Mouse (Mus musculus): ENCODE results near the gene Cfc1. TPM values are rescaled to one million over a fixed set of nuclear protein-coding genes. Genes with fewer than 3 reads are reported as not detected.
"Not testable (repeated sequence)": the region's sequence is repeated elsewhere in the genome, so short reads cannot be mapped to it uniquely, and the experiment has no call there.

Cfc1 gene
- polyA plus RNA-seq, 1 experiment from 2014 or later: 0.17 TPM

DNA sequence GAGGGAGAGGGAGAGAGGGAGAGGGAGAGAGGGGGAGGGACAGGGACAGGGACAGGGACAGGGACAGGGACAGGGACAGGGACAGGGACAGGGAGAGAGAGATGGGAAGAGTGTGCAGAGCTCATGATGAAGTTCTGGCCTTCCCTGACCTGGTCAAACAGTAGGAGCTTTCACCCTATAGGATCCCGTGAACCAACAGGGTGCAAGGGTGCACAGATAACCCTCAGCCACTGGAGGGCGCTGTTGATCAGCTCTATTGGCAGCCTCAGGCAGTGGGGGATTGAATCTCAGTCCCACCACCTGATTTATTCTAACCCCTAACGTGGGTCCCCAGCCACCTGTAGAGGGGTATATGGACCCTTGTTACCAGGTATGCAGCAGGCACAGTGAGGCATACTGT lies 24.4 kb upstream of the Cfc1 start:
- H3K9me3 ChIP-seq (replicated peaks; ENCODE audit: control insufficient read depth, low read length): no peaks in the 10 kb centered on the region
- no peak overlapping the region for H3K4me2 ChIP-seq (ENCODE audit: low read length)
- H3K9ac ChIP-seq (ENCODE audit: low read length): no peak overlapping the region
- no peak overlapping the region for H3K27ac ChIP-seq (ENCODE audit: low read depth, low read length)
- H3K4me1 ChIP-seq (ENCODE audit: control insufficient read depth, insufficient read depth, low read length): no peaks in the 10 kb centered on the region
- no peak overlapping the region for H3K4me3 ChIP-seq (ENCODE audit: low read depth, low read length)
- H3K36me3 ChIP-seq (ENCODE audit: control insufficient read depth, insufficient read depth, low read length): no peaks in the 10 kb centered on the region
- no peaks in the 10 kb centered on the region for H3K27me3 ChIP-seq (replicated peaks; ENCODE audit: control insufficient read depth, insufficient read depth, low read length)
- 7% methylated on average over 3 of the region's 3 CpGs for WGBS
- peak; percentile 46 for DNase-seq (ENCODE audit: low spot score)
- peak; percentile 46; the same call in 1 of the 2 replicates for ATAC-seq

DNA sequence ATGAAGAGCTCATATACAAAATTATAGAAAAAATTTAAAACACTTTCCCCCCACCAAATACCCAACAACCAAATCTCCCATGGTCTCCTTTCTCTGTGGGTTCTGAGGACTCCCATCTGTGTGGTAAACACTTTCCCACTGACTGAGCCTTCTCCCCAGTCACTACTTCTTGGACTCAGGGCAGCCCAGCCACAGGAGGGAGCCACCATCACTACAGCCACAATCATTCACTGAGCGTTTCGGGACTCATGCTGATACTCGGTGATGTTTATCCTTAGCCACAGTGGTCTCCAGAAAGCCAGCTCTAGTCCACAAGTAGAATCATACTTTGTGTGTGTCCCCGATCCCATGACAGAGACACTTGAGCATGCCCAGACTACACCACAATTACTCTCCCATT lies 22.4 kb upstream of the Cfc1 start:
- 77% methylated on average over 4 of the region's 4 CpGs for WGBS
- Histone ChIP-seq H3K4me3 (ENCODE audit: low read depth, low read length) (no peak overlapping the region), H3K27ac (ENCODE audit: low read depth, low read length) (no peak overlapping the region), H3K4me2 (ENCODE audit: low read length) (no peak overlapping the region), H3K9me3 (replicated peaks; ENCODE audit: control insufficient read depth, low read length) (no peaks in the 10 kb centered on the region), H3K4me1 (ENCODE audit: control insufficient read depth, insufficient read depth, low read length) (no peaks in the 10 kb centered on the region), H3K36me3 (ENCODE audit: control insufficient read depth, insufficient read depth, low read length) (no peaks in the 10 kb centered on the region), H3K9ac (ENCODE audit: low read length) (no peak overlapping the region), H3K27me3 (replicated peaks; ENCODE audit: control insufficient read depth, insufficient read depth, low read length) (no peaks in the 10 kb centered on the region)
- no peak for DNase-seq (ENCODE audit: low spot score)
- no peak for ATAC-seq

DNA sequence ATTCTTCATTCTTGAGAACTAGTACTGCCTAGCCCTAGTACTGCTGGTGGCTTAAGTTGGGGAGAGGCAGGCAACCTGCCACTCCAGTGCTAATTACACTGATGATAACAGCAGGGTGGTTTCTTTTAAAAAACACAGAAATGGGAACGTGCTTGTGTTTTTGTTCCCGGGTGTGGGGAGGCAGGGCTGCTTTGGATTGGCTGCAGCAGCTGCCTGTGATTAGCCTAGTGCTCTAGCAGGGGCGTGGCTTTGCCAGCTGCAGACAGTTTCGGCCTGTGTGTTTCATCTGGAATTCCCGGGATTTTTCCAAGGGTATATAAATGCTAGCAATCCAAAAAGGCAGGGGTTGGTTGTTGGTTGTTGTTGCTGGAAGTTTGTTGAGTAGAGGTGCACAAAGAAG lies 18.9 kb upstream of the Cfc1 start:
- Histone ChIP-seq H3K9me3 (replicated peaks; ENCODE audit: control insufficient read depth, low read length) (no peaks in the 10 kb centered on the region), H3K27ac (ENCODE audit: low read depth, low read length) (no peak overlapping the region), H3K4me2 (ENCODE audit: low read length) (no peak overlapping the region), H3K36me3 (ENCODE audit: control insufficient read depth, insufficient read depth, low read length) (no peaks in the 10 kb centered on the region), H3K4me1 (ENCODE audit: control insufficient read depth, insufficient read depth, low read length) (no peaks in the 10 kb centered on the region), H3K27me3 (replicated peaks; ENCODE audit: control insufficient read depth, insufficient read depth, low read length) (no peaks in the 10 kb centered on the region), H3K9ac (ENCODE audit: low read length) (no peak overlapping the region), H3K4me3 (ENCODE audit: low read depth, low read length) (no peak overlapping the region)
- ATAC-seq (no peak), DNase-seq (ENCODE audit: low spot score) (no peak)
- 37% methylated on average over 5 of the region's 5 CpGs for WGBS

DNA sequence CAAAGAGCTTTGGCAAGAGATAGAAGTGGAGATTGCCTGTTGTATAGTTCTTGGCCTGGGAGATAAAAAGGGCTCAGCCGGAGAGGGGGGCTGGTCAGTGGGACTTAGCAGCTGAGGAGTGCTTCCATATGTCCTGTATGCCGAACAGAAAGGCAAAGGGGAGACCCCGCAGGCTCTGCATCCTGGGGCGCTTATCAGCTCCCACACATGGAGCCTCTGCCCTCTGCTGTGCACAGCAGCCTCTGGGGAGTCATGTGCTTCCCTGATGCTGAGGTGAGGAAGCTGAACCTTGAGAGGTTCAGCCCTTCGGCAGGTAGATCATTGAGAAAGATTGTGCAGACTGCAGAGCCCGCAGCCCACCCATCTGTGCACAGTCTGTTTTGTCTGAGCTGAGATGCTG lies 18.2 kb upstream of the Cfc1 start:
- not testable (repeated sequence) for H3K9ac ChIP-seq (ENCODE audit: low read length); DNase-seq (ENCODE audit: low spot score); H3K4me3 ChIP-seq (ENCODE audit: low read depth, low read length); H3K4me1 ChIP-seq (ENCODE audit: control insufficient read depth, insufficient read depth, low read length); H3K27me3 ChIP-seq (replicated peaks; ENCODE audit: control insufficient read depth, insufficient read depth, low read length); H3K27ac ChIP-seq (ENCODE audit: low read depth, low read length); H3K36me3 ChIP-seq (ENCODE audit: control insufficient read depth, insufficient read depth, low read length); ATAC-seq; H3K4me2 ChIP-seq (ENCODE audit: low read length); H3K9me3 ChIP-seq (replicated peaks; ENCODE audit: control insufficient read depth, low read length)
- WGBS: 73% methylated on average over 6 of the region's 6 CpGs

DNA sequence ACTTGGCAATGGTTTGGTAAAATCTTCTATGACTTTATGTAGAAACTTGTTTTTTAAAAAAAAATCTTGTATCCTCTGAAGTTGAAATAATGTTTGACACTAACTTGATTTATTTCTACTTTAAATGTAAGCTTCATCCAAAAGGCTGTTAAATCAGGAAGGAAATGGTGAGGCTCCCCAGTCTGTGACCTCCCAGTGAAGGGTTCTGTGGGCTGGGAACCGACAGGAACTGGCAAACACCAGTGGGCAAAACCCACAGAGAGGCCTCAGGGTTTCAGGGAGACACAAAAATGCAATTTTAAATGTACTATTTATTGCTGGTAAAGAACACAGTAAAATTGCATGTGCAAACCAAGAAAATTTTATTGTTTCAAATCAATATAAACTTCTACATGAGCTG lies 17.7 kb upstream of the Cfc1 start:
- H3K27ac ChIP-seq (ENCODE audit: low read depth, low read length); H3K4me2 ChIP-seq (ENCODE audit: low read length); H3K27me3 ChIP-seq (replicated peaks; ENCODE audit: control insufficient read depth, insufficient read depth, low read length); ATAC-seq; H3K9me3 ChIP-seq (replicated peaks; ENCODE audit: control insufficient read depth, low read length); H3K4me3 ChIP-seq (ENCODE audit: low read depth, low read length); DNase-seq (ENCODE audit: low spot score); H3K4me1 ChIP-seq (ENCODE audit: control insufficient read depth, insufficient read depth, low read length); H3K9ac ChIP-seq (ENCODE audit: low read length); H3K36me3 ChIP-seq (ENCODE audit: control insufficient read depth, insufficient read depth, low read length): not testable (repeated sequence)
- 85% methylated on average over 1 of the region's 1 CpGs for WGBS

DNA sequence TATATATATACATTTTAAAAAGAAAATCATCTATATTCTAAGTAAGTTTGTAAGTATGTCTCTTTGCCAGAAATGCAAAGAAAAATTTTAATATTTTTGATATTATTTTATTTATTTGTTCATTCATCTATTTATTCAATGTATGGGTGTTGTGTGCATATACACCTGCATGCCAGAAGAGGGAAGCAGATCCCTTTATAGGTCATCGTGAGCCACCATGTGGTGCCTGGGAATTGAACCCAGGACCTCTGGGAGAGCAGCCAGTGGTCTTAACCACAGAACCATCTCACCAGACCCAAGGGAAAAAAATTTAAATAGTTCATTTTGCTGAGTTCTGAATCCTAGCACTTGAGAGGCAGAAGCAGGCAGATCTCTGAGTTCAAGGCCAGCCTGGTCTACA lies 17.2 kb upstream of the Cfc1 start:
- ATAC-seq (no peak), DNase-seq (ENCODE audit: low spot score) (no peak)
- Histone ChIP-seq H3K9ac (ENCODE audit: low read length) (no peak overlapping the region), H3K27ac (ENCODE audit: low read depth, low read length) (no peak overlapping the region), H3K36me3 (ENCODE audit: control insufficient read depth, insufficient read depth, low read length) (no peaks in the 10 kb centered on the region), H3K9me3 (replicated peaks; ENCODE audit: control insufficient read depth, low read length) (no peaks in the 10 kb centered on the region), H3K4me1 (ENCODE audit: control insufficient read depth, insufficient read depth, low read length) (no peaks in the 10 kb centered on the region), H3K4me3 (ENCODE audit: low read depth, low read length) (no peak overlapping the region), H3K27me3 (replicated peaks; ENCODE audit: control insufficient read depth, insufficient read depth, low read length) (no peaks in the 10 kb centered on the region), H3K4me2 (ENCODE audit: low read length) (no peak overlapping the region)
- 79% methylated on average over 1 of the region's 1 CpGs for WGBS

DNA sequence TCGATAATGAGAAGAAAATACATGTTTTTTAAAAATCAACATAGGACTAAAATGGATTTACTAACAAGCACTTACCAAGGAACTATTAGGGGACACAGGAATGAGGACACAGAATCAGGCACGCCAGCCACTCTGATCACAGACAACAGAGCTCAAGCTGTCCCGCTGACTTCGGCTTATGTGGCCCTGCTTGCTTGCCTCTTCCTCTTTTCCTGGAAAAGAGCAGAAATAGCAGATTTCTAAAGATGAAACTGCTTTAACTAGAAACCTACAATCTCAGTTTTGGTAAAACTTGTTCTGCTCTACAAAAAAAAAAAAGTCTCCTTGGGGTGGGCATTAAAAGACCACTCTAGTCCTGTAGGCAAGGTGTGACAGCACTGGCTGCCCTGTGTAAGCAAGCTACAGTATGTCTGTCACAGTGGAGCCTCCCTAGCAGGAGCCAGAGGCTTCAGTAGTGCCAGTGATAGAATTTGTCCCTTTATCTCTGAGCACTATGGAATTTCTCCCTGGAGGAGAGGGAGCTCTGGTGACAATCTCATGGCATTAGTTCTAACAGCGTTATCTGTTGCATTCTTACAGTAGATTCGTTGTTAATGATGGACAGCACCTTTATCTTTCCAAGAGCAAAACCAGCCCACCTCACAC lies 13.1 kb upstream of the Cfc1 start:
- ATAC-seq (no peak), DNase-seq (ENCODE audit: low spot score) (no peak)
- H3K9me3 ChIP-seq (replicated peaks; ENCODE audit: control insufficient read depth, low read length): no peaks in the 10 kb centered on the region
- no peaks in the 10 kb centered on the region for H3K36me3 ChIP-seq (ENCODE audit: control insufficient read depth, insufficient read depth, low read length)
- H3K27ac ChIP-seq (ENCODE audit: low read depth, low read length): no peak overlapping the region
- no peak overlapping the region for H3K9ac ChIP-seq (ENCODE audit: low read length)
- H3K4me2 ChIP-seq (ENCODE audit: low read length): no peak overlapping the region
- H3K4me1 ChIP-seq (ENCODE audit: control insufficient read depth, insufficient read depth, low read length): no peaks in the 10 kb centered on the region
- H3K4me3 ChIP-seq (ENCODE audit: low read depth, low read length): no peak overlapping the region
- no peaks in the 10 kb centered on the region for H3K27me3 ChIP-seq (replicated peaks; ENCODE audit: control insufficient read depth, insufficient read depth, low read length)
- 85% methylated on average over 6 of the region's 6 CpGs for WGBS

DNA sequence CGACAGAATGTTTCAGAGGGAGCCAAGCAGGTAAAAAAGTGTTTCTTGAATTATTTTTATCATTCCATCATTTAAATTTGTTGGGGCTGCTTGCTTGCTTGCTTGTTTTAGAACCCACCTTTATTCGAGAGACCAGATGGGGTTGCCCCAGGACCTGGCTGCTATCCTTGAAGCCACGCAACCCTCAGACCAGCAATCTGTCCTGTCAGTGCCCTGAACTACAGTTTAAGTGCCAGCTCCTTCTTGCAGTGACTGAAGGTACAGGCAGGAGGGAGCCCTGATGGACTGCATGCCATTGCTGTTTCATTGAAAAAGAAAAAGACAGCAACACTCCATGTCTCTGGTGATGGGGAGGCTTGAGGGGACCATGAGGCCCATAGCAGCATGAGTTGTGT lies 12.6 kb upstream of the Cfc1 start:
- ATAC-seq: no peak
- WGBS: 89% methylated on average over 3 of the region's 3 CpGs
- Histone ChIP-seq H3K4me1 (ENCODE audit: control insufficient read depth, insufficient read depth, low read length) (no peaks in the 10 kb centered on the region), H3K36me3 (ENCODE audit: control insufficient read depth, insufficient read depth, low read length) (no peaks in the 10 kb centered on the region), H3K9me3 (replicated peaks; ENCODE audit: control insufficient read depth, low read length) (no peaks in the 10 kb centered on the region), H3K4me3 (ENCODE audit: low read depth, low read length) (no peak overlapping the region), H3K27me3 (replicated peaks; ENCODE audit: control insufficient read depth, insufficient read depth, low read length) (no peaks in the 10 kb centered on the region), H3K9ac (ENCODE audit: low read length) (no peak overlapping the region), H3K4me2 (ENCODE audit: low read length) (no peak overlapping the region), H3K27ac (ENCODE audit: low read depth, low read length) (no peak overlapping the region)
- DNase-seq (ENCODE audit: low spot score): no peak

DNA sequence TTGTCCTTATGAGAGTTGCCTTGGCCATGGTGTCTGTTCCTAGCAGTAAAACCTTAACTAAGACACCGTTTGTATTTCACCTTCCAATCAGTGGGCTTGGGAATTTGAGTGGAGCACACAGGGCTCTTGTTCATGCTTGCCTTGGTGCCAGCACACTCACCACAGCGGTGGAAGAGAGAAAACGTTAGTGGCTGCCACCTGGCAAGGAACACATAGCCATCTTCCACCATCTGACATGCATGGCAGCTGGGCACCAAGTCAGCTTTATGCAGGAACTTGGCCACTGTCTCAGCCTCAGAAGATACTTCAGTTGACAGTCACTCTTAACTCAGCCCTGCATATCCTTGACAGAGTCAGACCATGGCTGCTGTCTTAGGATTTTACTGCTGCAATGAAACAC lies 11.8 kb upstream of the Cfc1 start:
- DNase-seq (ENCODE audit: low spot score): no peak
- ATAC-seq: no peak
- H3K9me3 ChIP-seq (replicated peaks; ENCODE audit: control insufficient read depth, low read length): no peaks in the 10 kb centered on the region
- no peak overlapping the region for H3K9ac ChIP-seq (ENCODE audit: low read length)
- WGBS: 77% methylated on average over 3 of the region's 3 CpGs
- H3K4me2 ChIP-seq (ENCODE audit: low read length): no peak overlapping the region
- H3K4me1 ChIP-seq (ENCODE audit: control insufficient read depth, insufficient read depth, low read length): no peaks in the 10 kb centered on the region
- no peak overlapping the region for H3K4me3 ChIP-seq (ENCODE audit: low read depth, low read length)
- H3K27me3 ChIP-seq (replicated peaks; ENCODE audit: control insufficient read depth, insufficient read depth, low read length): no peaks in the 10 kb centered on the region
- H3K27ac ChIP-seq (ENCODE audit: low read depth, low read length): no peak overlapping the region
- no peaks in the 10 kb centered on the region for H3K36me3 ChIP-seq (ENCODE audit: control insufficient read depth, insufficient read depth, low read length)

Measured in forebrain, embryonic 14.5 days (tissue).